Mouse (Mus musculus) cerebral cortex, adult 2 months (tissue): Measurements from ENCODE around the gene Arpc1b.

Source experiments
- WGBS: fragments of 180-500 bp; shearing (Covaris S2); methylation state at CpG from one replicate; pipeline ENCODE4 v1.1.7; 2018; 5-methylcytosine and 5-hydroxymethylcytosine counted together

Gene Arpc1b

GRCm38 (mm10) chr5:145164710-145165109 lies 50.7 kb downstream of the Arpc1b start:
- 50% methylated on average over 3 of the region's 3 CpGs for WGBS

GRCm38 (mm10) chr5:145165184-145165583 lies 51.2 kb downstream of the Arpc1b start:
- 80% methylated on average over 15 of the region's 15 CpGs for WGBS

- WGBS, result under 1% methylated on average over 51 of the region's 51 CpGs
Observed at GRCm38 (mm10) chr5:145166536-145167305, 52.7 kb downstream of the Arpc1b start, which contains the start of the genes Ptcd1 and Cpsf4. Gene Ptcd1, minus strand, starts transcription at chr5:145167108. Gene Cpsf4, plus strand, starts transcription at chr5:145167213.

GRCm38 (mm10) chr5:145167306-145167661 lies 53.3 kb downstream of the Arpc1b start:
- 1% methylated on average over 27 of the region's 28 CpGs for whole genome bisulfite sequencing

- WGBS, result 81% methylated on average over 18 of the region's 18 CpGs
Observed at GRCm38 (mm10) chr5:145178461-145178980, 64.5 kb downstream of the Arpc1b start.
